Mouse (Mus musculus): ENCODE data around the gene Tdrkh.

Tdrkh gene

DNA sequence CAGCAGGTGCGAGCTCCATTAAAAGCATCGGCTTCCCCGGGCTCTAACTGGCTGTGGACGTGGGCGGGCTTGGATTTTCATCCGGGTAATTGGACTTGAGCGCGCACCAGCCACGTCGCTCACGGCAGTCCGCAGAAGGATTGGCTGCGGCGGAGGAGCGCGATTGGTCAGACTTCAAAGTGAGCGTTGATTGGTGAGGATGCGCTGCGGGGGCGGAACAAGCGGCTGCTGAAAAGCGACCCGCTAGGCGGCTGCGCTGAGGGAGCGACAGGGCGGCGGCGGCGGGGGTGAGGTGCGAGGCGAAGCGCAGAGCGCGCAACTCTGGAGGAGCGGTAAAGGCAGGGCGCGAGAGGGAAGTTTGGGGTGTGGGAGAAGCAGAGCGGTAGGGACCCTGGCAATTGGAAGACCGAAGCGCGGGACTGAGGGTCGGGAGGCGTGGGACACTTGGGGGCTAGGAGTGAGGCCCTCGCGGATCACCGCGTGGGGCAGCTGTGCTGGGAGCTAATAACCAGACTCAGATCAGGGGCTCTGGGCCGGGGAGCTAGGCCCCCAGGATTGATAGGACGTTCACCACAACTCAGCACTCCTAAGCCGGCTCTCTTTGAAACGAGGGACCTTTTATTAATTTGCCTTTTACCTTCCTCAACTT, at the start of gene Tdrkh:
Gene Tdrkh (plus strand): TSS at position 243 of the 649 bp plus-strand sequence.
- DNase-seq (ENCODE audit: extremely low read depth, insufficient read length, low spot score), result no peak

DNA sequence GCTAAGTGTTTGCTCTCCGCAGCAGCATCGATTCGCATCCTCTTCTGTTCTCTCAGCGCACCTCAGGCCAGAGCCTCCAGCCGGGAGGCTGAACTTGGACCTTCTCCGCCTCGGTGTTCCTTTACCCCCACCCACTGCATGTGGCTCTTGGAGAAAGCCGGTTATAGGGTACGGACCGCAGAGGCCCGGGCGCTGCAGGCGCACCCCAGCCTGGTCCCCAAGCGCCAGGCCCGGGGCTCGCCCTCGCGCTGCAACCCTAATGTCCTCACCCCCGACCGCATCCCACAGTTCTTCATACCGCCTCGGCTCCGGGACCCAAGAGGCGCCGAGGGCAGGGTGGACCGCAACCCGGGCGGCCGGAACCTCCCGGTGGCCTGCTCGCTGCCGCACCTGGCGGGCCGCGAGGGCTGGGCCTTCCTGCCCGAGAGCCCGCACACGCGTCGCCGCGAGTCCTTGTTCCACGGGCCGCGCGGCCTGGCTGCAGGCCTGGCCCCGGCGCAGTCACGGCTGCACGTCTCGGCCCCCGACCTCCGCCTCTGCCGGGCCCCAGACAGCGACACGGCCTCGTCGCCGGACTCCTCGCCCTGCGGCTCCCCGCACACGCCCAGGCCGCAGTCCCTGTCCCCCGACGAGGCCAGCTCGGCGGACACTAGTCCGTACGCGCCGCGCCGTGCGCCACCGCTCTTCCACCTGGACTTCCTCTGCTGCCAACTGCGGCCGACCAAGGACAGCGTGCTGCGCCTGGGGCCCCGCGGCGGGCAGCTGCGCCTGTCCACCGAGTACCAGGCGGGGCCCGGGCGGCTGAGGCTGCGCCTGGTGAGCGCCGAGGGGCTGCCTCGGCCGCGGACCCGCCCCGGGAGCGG, 49.6 kb upstream of the Tdrkh start:
- DNase-seq (ENCODE audit: extremely low read depth, insufficient read length, low spot score), result no peak

DNA sequence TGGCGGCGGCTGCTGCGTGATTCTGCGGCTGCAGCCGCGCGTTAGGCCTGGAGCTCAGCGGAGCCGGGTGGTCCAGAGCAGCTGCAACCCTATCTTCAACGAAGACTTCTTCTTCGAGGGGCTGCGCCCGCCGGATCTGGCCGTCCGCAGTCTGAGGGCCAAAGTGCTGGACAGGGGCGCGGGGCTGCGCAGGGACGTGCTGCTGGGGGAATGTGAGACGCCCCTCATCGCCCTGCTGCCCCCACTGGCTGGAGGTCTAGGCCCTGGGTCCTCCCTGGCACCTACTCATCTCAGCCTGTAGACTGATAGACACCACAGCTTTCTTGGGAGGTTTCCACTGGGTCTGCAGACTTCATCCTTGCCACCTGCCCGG, 48.9 kb upstream of the Tdrkh start:
- DNase-seq (ENCODE audit: extremely low read depth, insufficient read length, low spot score), result no peak

DNA sequence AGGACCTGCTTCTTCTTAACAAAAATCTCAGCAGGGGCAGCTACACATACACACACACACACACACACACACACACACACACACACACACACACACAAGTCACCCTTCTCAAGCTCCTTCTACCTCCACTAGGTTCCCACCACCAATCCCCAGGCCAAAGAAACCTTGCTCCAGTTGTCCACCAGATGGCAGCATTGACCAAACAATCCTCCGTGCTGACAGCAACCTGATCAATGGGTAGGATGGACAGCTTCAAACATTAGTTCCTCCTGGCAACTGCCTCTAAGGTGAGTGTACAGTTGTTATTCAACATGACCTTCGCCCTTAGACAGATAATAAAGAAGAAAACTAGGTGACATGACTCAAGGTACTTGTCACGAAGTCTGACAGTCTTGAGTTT, 46.3 kb upstream of the Tdrkh start:
- peak; percentile 36 for DNase-seq (ENCODE audit: extremely low read depth, insufficient read length, low spot score)

DNA sequence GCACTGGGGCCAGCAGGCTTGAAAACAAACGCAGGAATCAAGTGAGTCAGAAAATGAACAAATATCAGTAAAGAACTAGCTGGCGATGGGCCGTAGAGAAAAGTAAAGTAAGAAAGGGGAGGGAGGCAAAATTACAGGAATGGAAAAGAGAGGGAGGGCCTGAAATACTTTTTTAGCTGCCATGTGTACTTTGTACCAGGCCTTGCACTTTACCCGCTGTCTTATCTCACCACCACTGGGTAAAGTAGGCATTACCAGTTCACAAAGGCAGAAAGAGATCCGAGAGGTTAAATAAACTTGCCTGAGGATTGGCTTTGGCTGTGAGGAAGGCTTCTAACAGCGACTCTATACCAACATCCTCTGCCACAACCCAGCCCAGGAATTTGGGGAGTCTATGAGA, 45.6 kb upstream of the Tdrkh start:
- no peak for DNase-seq (ENCODE audit: extremely low read depth, insufficient read length, low spot score)

DNA sequence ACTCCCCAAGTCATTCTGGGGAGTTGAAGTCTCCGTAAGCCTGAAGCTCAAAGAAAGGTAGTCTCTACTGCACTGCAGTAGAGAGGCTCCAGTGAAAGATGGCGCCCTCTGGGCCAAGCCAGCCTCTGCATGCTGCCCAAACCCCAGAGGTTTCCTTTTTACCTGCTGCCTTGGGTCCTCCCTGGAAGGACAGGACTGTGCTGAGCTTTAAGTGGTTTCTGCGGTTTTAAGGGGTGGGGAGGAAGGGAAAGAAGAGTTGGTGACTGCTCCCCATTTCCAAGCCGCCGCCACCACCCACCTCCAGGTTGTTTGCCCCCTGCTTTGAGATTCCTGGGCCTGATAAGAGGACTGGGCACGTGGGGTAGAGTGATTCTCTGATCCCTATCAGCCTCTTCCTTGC, 44.4 kb upstream of the Tdrkh start:
- no peak for DNase-seq (ENCODE audit: extremely low read depth, insufficient read length, low spot score)

DNA sequence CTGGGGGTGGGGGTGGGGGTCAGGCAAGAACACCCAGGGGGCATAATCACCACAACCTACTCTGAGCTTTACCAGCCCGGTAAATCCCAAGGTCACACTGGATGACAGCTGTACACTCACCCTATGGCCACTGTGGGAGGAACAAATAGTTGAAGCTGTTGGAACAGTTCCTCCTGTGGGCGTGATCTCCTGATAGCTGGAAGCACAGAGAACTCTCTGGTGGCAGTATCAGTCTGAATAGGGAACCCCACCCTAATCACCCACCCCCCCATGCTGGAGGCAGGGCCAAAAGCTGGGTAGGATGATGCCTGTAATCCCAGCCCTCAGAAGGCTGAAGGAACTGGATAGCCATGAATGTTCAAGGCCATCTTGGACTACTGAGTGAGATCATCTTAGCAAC, 43.4 kb upstream of the Tdrkh start:
- no peak for DNase-seq (ENCODE audit: extremely low read depth, insufficient read length, low spot score)

DNA sequence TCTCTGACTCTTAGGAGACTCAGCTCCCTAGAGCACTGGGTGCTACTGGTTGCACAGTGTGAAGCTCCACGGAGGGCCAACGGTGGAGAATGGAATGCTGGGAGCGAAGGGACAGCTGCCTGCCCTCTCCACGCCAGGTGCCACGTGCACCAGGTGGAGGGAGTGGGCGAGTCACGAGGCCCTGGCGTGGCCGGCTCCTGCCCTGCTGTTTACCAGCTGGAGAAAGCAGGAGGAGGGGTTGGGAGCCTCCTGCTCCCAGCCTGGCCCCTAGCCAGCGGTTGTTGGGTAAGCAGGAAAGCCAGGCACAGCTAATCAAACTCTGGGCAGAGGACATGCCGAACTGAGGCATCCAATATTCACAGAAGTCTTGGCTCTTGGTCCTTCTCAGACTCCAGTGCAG, 41.4 kb upstream of the Tdrkh start:
- peak; percentile 75 for DNase-seq (ENCODE audit: extremely low read depth, insufficient read length, low spot score)

DNA sequence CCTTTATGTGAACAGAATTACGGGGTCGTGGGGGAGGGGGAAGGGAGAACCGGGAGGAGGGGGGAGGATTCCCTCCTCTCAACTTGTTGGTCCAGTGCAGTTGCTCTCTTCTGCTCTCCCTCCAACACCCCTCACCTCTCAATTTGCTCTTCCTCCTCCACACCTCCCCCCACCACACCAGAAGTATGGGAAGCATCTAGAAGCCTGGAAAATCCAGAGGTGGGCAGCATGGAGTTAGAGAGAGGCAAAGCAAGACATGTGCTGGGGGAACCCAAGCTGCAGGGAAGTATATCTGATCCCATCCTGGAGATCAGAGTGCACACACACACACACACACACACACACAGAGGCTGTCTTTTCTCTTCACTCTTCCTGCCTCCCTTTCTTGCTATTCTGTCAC, 41.0 kb upstream of the Tdrkh start:
- no peak for DNase-seq (ENCODE audit: extremely low read depth, insufficient read length, low spot score)

DNA sequence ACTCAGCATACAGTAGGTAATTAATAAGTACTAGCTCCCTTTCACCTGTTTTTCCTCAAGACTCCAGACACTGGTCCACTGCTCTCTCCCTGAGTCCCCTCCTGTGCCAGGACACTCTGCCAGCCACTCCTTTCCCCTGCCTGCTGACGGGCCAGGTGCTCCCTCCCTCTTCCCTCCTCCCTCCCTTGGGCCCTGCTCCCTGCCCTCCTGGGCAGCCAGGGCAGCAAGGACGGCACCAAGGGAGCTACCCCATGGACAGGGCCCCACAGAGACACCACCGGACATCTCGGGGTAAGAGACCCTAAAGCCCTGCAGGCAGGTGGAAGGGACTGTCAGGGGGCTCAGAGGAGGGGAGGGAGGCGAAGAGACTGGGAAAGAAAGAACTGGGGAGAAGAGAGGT, 40.4 kb upstream of the Tdrkh start, which contains the start of gene Rorc:
Gene Rorc (plus strand): TSS at position 154 of the 400 bp plus-strand sequence.
- DNase-seq (ENCODE audit: extremely low read depth, insufficient read length, low spot score), result peak; percentile 55

DNA sequence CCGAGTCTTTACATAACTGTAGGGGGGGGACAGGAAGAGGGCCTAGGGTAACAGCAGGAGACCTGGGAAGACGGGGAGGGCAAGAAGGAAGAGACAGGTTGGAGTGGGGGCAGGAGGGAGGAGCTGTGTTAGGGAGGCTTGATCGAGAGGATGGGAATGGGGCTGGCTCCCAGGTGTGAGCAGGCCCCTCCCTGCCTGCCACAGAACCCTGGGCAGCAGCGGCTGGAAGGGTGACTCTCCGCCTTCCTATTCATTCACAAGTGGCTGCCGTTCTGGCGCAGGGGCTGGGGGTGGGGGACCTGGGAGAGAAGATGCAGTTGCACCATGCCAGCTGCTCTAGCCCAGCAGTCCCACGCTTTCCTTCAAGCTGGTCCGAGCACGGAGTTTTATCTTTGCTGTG, 40.0 kb upstream of the Tdrkh start:
- peak; percentile 41 for DNase-seq (ENCODE audit: extremely low read depth, insufficient read length, low spot score)

DNA sequence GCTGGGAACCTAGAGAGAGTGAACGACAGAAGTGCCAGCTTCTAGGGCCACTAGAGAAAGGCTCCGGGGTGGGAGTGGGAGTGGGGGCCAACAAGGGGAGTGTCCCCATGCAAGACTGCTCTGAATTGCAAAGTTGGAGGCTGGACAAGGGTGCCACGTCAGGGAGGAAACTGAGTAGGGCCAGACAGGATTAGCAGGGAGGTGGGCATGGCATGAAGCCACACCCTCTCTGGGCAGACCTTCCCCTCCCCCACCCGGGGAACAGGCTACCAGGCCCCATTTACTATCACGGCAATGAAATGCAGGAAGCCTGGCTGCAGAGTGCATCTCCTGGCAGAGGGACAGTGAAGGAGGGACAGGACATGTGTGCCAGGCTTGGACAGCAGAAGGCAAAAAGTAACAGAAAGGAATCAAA, 39.5 kb upstream of the Tdrkh start:
- DNase-seq (ENCODE audit: extremely low read depth, insufficient read length, low spot score), result peak; percentile 45

DNA sequence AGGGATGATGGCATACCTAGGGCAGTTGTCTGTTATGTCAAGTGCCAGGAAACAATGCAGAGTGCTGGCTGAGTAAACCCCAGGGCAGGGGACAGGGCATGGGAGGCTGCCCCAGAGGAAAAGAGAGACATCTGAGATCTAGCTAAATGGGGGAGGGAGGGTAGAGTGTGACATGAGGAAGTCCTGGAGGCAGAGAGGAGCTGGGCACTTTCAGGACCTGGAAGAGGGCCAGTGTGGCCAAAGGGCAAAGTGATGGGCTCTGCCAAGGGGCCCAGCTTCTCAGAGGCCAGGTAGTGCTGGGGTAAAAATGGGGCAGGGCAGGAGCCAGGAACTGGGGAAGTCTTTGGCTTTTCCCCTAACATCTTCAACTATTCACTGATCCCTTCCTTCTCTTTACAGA, 38.4 kb upstream of the Tdrkh start:
- no peak for DNase-seq (ENCODE audit: extremely low read depth, insufficient read length, low spot score)

DNA sequence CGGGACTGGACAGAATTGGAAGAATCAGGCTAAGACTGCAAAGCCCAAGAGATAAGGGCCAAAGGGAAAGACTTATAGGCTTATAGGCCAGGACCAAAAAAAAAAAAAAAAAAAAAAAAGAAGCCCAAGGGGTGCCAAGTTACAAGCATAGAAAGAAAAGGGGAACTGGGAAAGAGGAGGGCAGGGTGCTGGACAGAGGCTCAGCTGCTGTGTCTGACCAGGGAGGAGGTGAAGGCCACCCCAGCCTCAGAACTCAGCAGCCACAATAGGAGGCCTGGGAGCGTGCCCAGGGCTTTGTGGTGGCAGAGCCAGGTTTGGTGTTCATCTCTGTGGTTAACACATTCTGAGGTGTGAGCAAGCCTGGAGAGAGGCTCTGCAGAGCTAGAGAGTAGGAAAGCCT, 37.9 kb upstream of the Tdrkh start:
- DNase-seq (ENCODE audit: extremely low read depth, insufficient read length, low spot score), result peak; percentile 28

DNA sequence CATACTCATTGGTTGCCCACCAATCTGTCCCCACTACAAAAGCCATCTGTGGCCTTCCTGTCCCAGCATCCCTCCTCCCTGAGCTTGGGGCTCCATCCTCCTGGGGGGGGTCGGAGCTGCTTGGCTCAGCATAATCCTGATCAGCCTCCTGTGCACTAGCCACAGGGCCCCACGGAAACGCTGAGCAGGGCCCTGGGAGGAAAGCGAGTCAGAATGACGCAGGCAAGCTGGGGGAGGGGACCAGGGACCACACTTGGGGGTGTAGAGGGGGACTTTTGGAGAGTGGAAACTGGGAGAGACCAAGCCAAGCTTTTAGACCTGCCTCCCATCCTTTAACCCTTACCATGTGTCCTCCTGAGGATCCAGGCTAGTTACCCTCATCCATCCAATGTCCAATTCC, 37.2 kb upstream of the Tdrkh start:
- no peak for DNase-seq (ENCODE audit: extremely low read depth, insufficient read length, low spot score)

DNA sequence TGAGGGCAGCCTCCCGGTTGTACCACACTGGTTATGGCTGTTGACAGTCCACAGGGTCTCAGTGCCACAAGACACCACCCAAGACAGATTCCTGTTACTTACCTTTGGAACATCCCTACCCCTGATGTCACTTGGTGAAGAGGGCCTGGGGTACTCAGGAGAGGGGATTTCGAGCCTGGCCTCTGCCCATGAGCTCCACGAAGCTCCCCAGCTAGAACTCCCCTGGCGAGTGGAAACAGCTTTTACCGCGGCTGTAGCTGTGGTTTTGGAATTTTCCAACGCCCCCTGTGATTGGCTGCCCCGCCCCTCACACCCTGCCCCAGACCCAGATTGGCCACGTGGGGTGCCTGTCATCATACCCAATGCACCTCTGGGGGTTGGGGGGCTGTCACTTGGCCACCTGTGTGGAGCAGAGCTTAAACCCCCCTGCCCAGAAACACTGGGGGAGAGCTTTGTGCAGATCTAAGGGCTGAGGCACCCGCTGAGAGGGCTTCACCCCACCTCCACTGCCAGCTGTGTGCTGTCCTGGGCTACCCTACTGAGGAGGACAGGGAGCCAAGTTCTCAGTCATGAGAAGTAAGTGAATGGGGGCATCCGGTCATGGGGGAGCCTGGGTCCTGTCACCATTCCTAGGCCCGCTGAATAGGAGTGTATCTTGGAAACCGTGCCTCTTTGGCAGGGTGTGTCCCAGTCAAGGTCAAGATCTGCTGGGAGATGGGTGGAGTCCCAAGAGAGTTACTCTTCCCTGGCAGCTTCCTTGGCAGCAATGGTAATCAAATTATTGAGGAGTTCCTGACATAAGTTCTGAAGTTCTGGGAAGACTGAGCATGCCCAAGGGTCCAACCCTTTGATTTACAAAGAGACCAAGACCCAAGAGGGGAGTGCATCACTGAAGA, 35.8 kb upstream of the Tdrkh start:
- DNase-seq (ENCODE audit: extremely low read depth, insufficient read length, low spot score), result no peak

DNA sequence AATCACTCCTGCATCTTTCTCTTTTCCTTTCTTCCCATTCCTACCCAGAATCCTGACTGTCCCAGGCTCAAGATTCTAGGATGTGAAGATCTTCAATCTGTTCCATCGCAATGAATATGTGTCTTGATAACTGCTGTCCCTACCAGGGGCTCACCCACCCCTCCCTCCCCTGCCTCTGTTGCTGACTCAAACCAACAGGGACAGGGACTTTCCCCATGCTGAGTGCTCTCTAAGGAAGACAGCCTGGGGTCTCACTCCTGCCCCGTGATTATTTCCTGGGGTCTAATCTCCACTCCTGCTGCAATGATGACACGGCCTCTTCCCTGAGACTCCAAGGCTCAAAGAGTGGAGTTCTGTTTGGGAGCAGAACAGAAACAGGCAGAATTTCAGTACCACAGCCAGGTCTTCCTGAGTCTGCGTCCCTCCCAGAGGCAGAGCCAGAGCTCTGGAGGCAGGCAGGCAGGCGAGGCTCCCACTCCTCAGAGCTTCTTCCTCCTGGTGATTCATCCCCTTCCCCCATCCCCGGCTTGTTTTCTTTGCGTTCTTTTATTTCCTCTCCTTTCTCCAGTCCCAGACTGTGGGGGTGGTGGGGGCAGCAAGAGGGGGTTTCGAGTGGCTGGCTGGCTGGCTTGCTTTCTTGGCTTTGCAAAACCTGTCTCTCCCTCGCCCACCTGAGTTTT, 33.1 kb upstream of the Tdrkh start:
- DNase-seq (ENCODE audit: extremely low read depth, insufficient read length, low spot score), result no peak

DNA sequence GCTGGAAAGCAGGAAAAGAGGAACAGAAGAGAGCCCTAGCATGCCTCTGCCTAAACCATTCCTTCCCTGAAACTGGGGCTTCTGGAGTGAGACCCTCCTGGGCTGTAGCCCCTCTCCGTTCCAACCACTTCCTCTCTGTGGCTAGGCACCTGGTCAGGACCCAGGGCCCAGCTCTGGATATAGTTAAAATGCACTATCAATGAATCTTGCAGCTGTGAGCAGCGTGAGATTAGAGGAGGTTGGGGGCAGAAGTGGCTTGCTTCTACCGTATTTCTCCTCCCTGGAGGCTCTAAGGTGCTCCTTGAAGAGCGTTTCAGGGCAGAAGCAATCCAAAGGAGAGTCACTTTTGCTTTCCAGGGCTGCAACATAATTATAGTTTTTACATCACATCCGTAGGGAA, 30.8 kb upstream of the Tdrkh start:
- no peak for DNase-seq (ENCODE audit: extremely low read depth, insufficient read length, low spot score)

DNA sequence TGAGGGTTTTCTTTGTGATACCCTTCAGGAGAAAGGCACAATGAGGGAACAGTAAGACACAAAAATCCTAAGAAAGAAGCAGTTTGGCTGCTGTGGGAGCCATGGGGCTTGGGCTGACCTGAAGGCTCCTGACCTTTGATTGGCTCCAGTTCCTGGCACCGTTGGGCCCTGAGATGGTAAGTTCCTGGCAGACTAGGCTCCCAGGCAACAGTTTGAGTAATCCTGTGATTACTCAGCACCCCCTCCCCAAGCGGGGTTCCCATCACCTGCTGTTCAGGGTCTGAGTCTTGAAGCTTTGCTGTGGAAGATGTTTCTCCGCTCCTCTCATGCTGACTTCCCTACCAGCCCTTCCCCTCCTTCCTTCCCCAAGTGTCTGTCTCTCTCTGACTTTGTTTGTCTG, 29.6 kb upstream of the Tdrkh start:
- DNase-seq (ENCODE audit: extremely low read depth, insufficient read length, low spot score), result no peak

DNA sequence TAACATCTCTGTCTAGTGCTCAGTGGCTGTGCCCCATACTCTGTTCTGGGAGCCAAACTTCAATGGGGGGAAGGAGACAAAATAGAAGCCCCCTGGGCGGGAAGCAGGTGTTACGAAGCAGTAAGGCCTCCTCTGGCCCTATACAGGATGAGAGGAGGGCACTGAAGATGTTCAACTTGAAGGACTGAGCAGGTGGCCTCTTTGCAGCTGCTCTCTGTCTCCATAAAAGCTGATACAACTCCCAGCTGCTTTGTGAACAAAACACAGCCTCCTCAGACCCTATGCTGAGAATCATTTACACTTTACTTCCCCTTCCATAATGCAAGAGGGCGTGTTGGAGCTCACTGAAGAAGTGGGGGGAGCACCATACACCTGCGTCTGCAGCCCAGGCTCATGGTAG, 26.4 kb upstream of the Tdrkh start:
- DNase-seq (ENCODE audit: extremely low read depth, insufficient read length, low spot score), result no peak

DNA sequence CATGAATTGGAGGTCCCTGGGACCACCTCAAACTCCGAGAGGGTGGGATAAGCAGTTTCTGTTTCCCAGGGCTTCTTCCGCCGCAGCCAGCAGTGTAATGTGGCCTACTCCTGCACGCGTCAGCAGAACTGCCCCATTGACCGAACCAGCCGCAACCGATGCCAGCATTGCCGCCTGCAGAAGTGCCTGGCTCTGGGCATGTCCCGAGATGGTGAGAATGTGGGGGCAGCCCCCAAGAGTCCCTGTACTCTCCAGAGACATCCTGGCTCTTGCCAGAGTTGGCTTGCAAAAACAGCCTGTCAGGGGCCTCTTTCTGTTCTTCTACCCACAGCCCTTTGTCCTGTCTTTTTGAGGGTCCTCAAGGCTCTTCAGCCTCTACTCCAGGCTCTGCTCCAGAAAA, 25.7 kb upstream of the Tdrkh start:
- no peak for DNase-seq (ENCODE audit: extremely low read depth, insufficient read length, low spot score)

Measured in 3134 (cell line).